ENCODE assay signal across 20 mouse cellular contexts in the genomic region with DNA sequence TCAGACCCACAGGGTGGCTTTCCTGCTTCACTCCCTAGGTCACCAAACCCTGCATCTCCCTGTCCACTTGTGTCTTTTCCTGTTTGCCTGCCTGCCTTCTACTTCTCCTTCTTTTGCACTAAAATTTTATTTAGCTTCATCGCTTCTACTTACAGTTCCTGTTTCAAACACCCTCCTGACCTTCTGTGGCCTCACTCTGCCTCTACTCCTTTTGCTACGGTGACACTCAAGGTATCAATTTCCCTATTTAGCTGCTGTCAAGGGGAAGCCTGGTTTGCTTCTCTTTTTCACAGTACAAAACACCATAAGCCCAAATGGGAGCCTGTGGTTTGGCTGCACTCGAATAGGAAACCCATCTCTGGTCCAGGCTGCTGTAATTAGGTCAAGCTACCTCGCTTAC. TPM values are rescaled to one million over a fixed set of nuclear protein-coding genes. Genes with fewer than 3 reads are reported as not detected.
A peak's percentile ranks its signal among the peaks of the same experiment; 100 is the strongest.
DNase-seq lines count a peak whose midpoint lies in the region; ATAC-seq and TF ChIP-seq lines count a peak whose summit lies in the region.
"Had no signal": no experiment of that assay in that cellular context is flagged by ENCODE, and none has a peak within 500 bp of the region (broad histone marks: within the 10 kb centered on the region; RNA-seq: fewer than 3 reads in every experiment).

No protein-coding gene starts in this region.

- peak; percentile 97 for ATAC-seq in granulocyte monocyte progenitor cell, adult 5-6 weeks (replicated peaks; ENCODE audit: poor library complexity, severe bottlenecking)
- no peak for ATAC-seq in intestine, embryonic 16.5 days
- ATAC-seq: forebrain, embryonic 16.5 days; intestine, postnatal 0 days; liver, postnatal 0 days; midbrain, embryonic 13.5 days had no signal

- no peaks in the 10 kb centered on the region for H3K4me1 ChIP-seq in small intestine, adult 2 months (ENCODE audit: control insufficient read depth, insufficient read depth, insufficient read length, low read length)
- H3K4me1 ChIP-seq in intestine, embryonic 16.5 days (ENCODE audit: control insufficient read depth, insufficient read depth, low read length) = no peaks in the 10 kb centered on the region
- H3K4me1 ChIP-seq: embryonic facial prominence, embryonic 15.5 days; kidney, embryonic 15.5 days; midbrain, embryonic 13.5 days had no signal

- H3K4me2 ChIP-seq in intestine, embryonic 16.5 days (ENCODE audit: low read depth, low read length) = no peak overlapping the region
- H3K4me2 ChIP-seq: embryonic facial prominence, embryonic 15.5 days; heart, embryonic 11.5 days; hindbrain, embryonic 14.5 days; kidney, embryonic 15.5 days; midbrain, embryonic 13.5 days had no signal

- TF ChIP-seq POLR2A in small intestine, adult 2 months (IDR thresholded peaks at IDR 0.05; ENCODE audit: low read depth, low read length) = no peak

- no peak overlapping the region for H3K4me3 ChIP-seq in small intestine, adult 2 months (ENCODE audit: low read depth, low read length)
- H3K4me3 ChIP-seq in intestine, embryonic 16.5 days (ENCODE audit: low read length) = no peak overlapping the region
- H3K4me3 ChIP-seq: embryonic facial prominence, embryonic 15.5 days; kidney, embryonic 15.5 days; midbrain, embryonic 13.5 days; myocyte had no signal

- no peaks in the 10 kb centered on the region for H3K9me3 ChIP-seq in intestine, embryonic 16.5 days (ENCODE audit: control insufficient read depth, low read length)
- H3K9me3 ChIP-seq: embryonic facial prominence, embryonic 15.5 days; kidney, embryonic 15.5 days; midbrain, embryonic 13.5 days had no signal

- H3K27me3 ChIP-seq in small intestine, adult 2 months (ENCODE audit: control insufficient read depth, insufficient read depth, low read length) = no peaks in the 10 kb centered on the region
- no peaks in the 10 kb centered on the region for H3K27me3 ChIP-seq in intestine, embryonic 16.5 days (replicated peaks; ENCODE audit: control insufficient read depth, insufficient read depth, low read length)
- H3K27me3 ChIP-seq: embryonic facial prominence, embryonic 15.5 days; kidney, embryonic 15.5 days had no signal

- TF ChIP-seq CTCF in small intestine, adult 2 months (IDR thresholded peaks at IDR 0.05; ENCODE audit: extremely low read depth, insufficient read length, insufficient replicate concordance, low read depth, low read length) = no peak

- 59% methylated on average over 4 of the region's 4 CpGs for WGBS in small intestine, adult 2 months
- 51% methylated on average over 4 of the region's 4 CpGs for WGBS in intestine, embryonic 16.5 days

- H3K9ac ChIP-seq in intestine, embryonic 16.5 days (ENCODE audit: low read depth, low read length) = no peak overlapping the region
- H3K9ac ChIP-seq: embryonic facial prominence, embryonic 15.5 days; hindbrain, embryonic 14.5 days; kidney, embryonic 15.5 days; liver, postnatal 0 days; midbrain, embryonic 13.5 days had no signal

- peak overlapping the region; percentile 35 for H3K27ac ChIP-seq in small intestine, adult 2 months (ENCODE audit: insufficient read depth, low read depth, low read length)
- H3K27ac ChIP-seq in intestine, embryonic 16.5 days (ENCODE audit: low read length) = no peak overlapping the region
- H3K27ac ChIP-seq: embryonic facial prominence, embryonic 15.5 days; hindbrain, embryonic 14.5 days; kidney, embryonic 15.5 days; midbrain, embryonic 13.5 days had no signal

- peak; percentile 53 for DNase-seq in 416B (ENCODE audit: low read depth)
- peak; percentile 84 for DNase-seq in A20 (ENCODE audit: low read depth, low spot score)
- no peak for DNase-seq in right cerebral cortex, postnatal 4 days
- DNase-seq in kidney, postnatal 25 days = no peak
- DNase-seq: cerebellum, adult 9-11 months; embryo, embryonic 11 days; gastrocnemius, postnatal 36 days; liver, postnatal 0 days; thymus, postnatal 36 days had no signal

- H3K36me3 ChIP-seq in small intestine, adult 2 months (ENCODE audit: control insufficient read depth, insufficient read depth, low read length) = no peaks in the 10 kb centered on the region
- no peaks in the 10 kb centered on the region for H3K36me3 ChIP-seq in intestine, embryonic 16.5 days (ENCODE audit: control insufficient read depth, insufficient read depth, low read length)
- H3K36me3 ChIP-seq: embryonic facial prominence, embryonic 15.5 days; kidney, embryonic 15.5 days; midbrain, embryonic 13.5 days had no signal

RNA-seq across cellular contexts. Expression of a gene that starts 11.7 kb away (rescaled TPM):
- 10.1 and 16.8 TPM in 2 replicates for total RNA-seq in granulocyte monocyte progenitor cell, adult 5-6 weeks (2014; fragmentation: Nextera tagmentation)
- 20.5 and 22.7 TPM in 2 replicates for total RNA-seq in granulocyte monocyte progenitor cell, adult 5-6 weeks (2017)
- 24.7 and 36.2 TPM in 2 replicates for polyA plus RNA-seq in small intestine, adult 2 months (2012; rRNA removed)
- 21.3 and 22.1 TPM in 2 replicates for polyA plus RNA-seq in intestine, embryonic 16.5 days (2015; fragmentation: Nextera tagmentation; extraction: Ambion mirVana)

RNA-seq across cellular contexts. Expression of a gene that starts 15.8 kb away (rescaled TPM):
- 55.2 and 56.4 TPM in 2 replicates for total RNA-seq in granulocyte monocyte progenitor cell, adult 5-6 weeks (2014; fragmentation: Nextera tagmentation)
- 85.0 and 94.5 TPM in 2 replicates for total RNA-seq in granulocyte monocyte progenitor cell, adult 5-6 weeks (2017)
- 4.4 and 4.7 TPM in 2 replicates for polyA plus RNA-seq in small intestine, adult 2 months (2012; rRNA removed)
- polyA plus RNA-seq in intestine, embryonic 16.5 days (2015; fragmentation: Nextera tagmentation; extraction: Ambion mirVana) = 5.9 and 6.2 TPM in 2 replicates

Comparison
In these comparisons a context has a peak if more than half of its experiments do, and no peak if none do; other contexts are left out.
1. DNase-seq: peak in 416B (single experiment) and A20 (single experiment); none in right cerebral cortex, postnatal 4 days (single experiment) and kidney, postnatal 25 days (0 of 2).